Mouse (Mus musculus) embryo, embryonic 11.5 days (tissue): ENCODE results near the gene Rassf3.

ENCODE experiments used
- DNase-seq: peaks from one replicate; pipeline ENCODE4 v3.0.0-alpha.2; 2012; ENCODE audit warnings: low read depth, low spot score

Rassf3 gene

DNA sequence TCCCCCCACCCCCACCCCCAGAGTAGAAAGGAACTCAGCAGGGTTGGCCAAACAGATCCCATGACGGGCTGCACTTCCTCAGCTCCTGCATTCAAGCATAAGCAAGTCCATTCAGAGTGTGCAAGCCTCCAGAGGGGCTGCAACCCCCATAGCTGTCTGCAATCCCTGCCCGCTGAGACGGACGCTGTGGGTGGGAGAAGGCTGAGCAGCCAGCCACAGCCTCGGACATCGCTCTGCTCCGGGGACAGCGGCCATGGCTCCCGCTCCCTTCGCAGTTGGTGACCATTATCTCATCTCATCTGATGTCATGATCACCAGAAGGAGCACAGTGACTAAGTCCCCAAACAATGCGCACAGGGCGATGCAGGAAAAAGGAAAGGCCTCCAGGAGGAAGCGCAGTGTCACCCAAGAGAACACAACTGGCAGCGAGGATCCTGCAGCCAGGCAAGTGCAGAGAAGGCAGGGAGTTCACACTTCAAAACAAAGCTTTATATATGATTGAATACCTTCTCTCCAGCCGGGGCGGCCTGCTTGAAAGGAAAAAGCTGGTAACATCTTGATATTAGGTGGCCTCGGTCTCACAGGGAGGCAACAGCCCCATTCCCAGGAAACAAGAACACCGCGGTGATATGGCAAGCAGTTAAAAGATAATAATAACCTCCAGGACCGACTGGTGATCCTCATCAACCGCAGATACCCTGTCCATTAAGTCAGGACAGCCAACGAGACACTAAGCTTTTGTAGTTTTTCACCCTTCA, 14.6 kb downstream of the Rassf3 start:
- DNase-seq: no peak

DNA sequence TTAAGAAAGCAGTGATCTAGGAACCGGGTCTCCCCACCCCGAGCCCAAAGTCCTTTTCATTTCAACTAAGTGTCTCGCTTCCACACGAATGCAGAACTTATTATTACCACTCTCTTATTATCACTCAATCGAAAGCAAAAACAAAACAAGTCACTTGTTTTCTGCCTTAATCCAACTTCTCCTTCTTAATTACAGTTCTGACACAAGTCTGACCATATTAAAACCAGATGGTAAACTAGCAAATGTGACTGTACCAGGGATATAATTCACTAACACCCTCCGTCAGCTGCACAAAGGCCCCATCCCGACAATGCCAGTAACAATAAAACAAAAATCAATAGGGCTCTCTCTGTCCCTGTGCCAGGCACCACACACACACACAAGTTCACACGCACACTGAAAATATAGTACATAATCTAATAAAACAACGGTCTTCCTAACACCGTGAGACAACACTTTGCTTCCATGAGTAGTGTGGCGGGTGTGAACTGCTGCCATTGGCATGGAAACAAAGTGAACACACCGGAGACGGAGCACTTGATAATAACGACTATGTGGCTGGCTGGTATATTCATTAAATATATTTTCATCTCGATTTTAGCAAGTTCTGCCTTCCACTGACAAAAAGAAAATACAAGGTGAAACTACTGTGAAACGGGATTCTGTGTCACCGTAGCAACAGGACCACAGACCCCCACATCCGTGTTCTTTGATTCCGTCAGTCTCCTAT, 16.9 kb downstream of the Rassf3 start:
- no peak for DNase-seq

DNA sequence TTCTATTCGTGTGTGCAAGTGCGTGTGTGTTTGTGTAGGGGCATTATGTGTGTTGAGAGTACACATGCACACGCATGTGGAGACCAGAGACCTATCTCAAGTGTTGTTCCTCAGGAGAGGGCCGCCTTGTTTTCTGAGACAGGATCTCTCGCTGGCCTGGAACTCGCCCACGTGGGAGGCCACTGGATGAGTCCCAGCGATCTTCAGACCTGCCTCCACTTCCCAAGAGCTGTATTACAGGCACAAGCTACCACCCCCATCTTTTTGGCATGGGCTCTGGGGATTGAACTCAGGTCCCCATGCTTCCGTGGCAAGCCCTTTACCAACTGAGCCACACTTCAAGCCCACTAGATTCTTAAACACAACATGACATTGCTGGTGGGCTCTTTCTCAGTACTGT, 17.7 kb downstream of the Rassf3 start:
- DNase-seq: no peak

- DNase-seq: no peak
Observed at GRCm38 (mm10) chr10:121457381-121457780, 18.8 kb downstream of the Rassf3 start.

DNA sequence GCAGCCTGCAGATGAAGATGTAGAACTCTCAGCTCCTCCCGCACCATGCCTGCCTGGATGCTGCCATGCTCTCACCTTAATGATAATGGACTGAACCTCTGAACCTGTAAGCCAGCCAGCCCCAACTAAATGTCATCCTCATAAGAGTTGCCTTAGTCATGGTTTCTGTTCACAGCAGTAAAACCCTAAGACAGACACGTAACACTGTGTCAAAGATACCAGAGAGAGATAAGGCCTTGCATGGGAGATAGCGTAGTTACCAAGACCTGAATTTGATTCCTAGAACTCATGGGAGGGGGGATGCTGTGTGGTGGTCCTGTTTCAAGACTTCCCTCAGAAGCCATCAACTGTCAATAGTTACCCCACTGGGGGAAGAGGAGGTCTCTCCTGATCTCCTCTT, 20.6 kb downstream of the Rassf3 start:
- no peak for DNase-seq

DNA sequence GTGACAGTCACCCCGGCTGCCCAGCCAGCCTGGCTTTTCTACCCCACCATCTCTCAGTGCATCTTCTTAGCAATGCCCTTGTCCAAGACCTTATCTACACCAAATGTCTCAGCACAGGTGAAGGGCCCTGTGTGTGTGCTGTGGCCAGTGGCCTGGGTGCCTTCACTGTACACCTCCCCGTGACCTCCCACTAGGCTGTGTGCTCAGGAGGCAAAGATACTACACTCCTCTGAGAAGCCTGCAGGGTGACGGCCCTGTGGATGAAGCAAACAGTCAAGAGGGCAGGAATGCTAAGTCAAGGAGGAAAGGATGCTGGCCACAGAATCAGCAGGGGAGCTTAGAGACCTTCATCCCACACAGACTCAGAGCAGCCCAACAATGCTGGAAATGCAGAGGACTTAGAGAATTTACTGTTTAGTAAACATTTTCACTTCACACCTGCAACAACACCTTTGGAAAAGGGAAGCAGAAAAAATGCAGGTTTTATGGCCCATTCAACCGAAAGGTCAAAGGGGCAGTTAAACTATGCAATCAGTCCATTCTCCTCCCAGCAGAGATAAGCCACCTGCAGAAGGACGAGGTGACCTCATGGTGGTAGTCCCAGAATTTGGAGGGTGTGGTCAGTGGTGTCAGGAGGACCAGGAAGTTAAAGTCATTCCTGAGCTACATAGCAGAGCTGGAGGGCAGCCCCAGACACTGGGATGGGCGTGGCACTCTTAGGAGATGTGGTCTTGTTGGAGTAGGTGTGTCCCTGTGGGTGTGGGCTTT, 21.3 kb downstream of the Rassf3 start:
- no peak for DNase-seq

GRCm38 (mm10) chr10:121454033-121454432, 22.1 kb downstream of the Rassf3 start:
- no peak for DNase-seq

GRCm38 (mm10) chr10:121445808-121446207, 30.3 kb downstream of the Rassf3 start:
- no peak for DNase-seq

DNA sequence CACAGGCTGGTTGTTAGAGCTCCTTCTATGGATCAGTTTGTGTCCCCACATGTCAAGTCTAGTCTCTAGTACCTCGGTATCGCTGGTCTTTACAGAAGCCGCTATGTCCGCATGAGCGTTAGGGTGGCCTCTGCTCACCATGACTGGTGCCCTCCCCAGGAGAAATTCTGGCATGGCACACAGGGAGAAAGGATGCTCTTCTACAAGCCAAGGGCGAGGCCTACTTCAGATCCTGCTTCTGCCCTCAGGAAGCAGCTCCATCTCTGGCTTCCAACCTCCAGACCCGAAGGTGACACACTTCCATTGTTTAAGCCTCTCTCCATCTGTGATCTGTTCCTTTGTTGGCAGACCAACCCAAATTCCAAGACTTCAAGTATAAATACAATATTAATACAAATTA, 31.9 kb downstream of the Rassf3 start:
- no peak for DNase-seq

DNA sequence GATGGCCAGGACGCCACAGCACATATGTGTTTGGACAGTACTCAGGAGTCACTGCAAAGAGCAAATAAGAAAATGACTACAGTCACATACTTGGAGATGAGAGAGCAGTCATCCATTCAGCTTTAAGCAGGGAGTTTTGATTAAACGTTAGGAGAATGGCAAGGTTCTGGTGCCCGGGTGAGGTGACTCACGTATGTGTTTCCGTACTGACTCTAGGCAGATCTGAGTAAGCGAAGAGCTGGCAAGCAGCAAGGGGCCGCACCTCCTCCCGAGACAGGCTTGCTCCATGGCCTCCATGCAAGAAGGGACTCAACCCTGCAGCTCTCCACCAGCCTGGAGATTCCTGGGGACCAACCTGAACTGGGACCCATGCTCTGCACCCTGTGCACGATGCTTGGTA, 32.4 kb downstream of the Rassf3 start:
- no peak for DNase-seq

DNA sequence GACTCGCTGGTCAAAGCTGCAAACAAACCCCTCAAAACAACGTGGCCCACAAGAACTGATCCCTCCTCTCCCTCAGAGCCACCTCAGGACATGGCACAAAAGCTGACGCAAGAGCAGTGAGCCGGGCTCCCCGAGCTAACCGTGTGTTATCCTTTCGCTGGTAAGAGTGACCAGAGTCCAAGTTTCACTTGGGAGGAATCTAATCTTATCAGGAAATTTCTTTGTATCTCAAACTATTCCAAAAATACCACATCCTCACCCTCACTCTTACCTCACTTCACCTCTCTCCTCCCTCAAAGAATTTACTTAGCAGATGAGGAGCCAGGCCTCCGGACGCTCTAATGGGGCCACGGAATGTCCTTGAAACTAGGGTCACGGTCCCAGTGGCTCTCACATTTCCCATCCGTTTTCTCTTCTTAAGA, 36.8 kb downstream of the Rassf3 start:
- DNase-seq: no peak

DNA sequence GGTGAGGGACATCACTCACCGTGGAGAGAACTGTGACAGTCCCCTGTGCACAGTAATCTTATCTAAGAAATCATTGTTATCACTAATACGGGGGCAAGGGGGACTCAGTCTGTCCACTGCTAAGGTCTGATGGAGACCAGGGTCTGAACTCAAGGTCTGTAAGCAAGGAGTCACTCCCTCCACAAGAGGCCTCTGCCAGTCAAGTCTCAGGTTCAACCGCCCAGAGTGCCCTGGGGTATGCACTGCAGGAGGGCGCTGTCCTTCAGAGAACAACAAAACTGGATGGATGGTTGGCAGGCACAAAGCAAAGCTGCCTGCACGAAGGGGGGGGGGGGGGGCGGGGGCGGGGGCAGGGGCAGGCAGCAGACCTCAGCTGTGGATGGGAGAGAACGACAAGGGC, 38.0 kb downstream of the Rassf3 start:
- DNase-seq: no peak

- DNase-seq: no peak
Observed at GRCm38 (mm10) chr10:121436693-121437092, 39.5 kb downstream of the Rassf3 start.

DNA sequence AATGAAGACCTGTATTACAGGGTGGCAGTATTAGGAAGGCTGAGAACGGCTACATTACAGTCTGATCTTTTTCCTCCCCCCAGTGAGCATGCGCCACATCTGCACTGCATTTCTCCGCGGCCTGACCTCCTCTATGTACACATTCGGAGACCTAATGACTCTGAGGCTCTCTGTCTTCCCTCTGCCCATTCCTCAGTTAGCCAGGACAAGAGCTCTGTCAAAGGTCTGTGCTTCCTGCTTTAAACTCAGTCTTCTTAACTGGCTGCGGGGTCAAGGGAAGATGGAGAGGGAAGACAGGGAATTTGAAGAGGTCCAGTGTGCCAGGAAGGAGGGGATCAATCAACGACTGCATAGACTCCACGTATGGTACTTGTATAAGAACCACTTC, 39.9 kb downstream of the Rassf3 start:
- no peak for DNase-seq

- no peak for DNase-seq
Observed at GRCm38 (mm10) chr10:121435546-121436257, 40.4 kb downstream of the Rassf3 start.

DNA sequence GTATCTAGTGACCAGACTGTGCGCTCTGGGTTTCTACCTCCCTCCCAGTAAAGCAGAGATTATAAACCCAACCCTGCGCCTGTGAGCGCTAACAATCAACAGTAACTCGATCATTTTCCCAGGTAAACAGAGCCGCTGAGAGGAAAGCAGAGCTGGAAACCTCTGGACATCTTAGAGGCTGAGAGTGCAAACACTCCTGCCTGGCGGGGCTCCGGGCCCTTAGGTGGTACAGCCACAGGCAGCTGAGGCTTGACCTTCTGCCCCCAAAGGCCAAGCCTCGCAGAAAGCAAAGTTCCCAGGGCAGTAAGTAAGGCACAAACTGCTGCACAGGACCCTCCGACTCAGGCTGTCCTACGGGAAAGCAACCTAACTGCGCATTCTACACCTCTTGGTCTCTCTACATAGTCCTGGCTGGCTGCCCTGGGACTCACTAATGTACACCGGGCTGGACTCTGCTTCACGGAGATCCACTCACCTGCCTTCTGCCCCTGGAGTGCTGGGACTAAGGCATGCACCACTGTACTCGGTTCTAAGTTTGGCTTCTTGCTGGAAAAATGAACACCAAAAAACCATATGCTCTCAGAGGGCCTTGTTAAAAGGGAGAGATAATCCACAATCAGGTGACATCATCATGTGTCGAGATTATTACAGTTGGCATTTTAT, 41.6 kb downstream of the Rassf3 start:
- no peak for DNase-seq

GRCm38 (mm10) chr10:121432635-121433280, 43.4 kb downstream of the Rassf3 start:
- no peak for DNase-seq

DNA sequence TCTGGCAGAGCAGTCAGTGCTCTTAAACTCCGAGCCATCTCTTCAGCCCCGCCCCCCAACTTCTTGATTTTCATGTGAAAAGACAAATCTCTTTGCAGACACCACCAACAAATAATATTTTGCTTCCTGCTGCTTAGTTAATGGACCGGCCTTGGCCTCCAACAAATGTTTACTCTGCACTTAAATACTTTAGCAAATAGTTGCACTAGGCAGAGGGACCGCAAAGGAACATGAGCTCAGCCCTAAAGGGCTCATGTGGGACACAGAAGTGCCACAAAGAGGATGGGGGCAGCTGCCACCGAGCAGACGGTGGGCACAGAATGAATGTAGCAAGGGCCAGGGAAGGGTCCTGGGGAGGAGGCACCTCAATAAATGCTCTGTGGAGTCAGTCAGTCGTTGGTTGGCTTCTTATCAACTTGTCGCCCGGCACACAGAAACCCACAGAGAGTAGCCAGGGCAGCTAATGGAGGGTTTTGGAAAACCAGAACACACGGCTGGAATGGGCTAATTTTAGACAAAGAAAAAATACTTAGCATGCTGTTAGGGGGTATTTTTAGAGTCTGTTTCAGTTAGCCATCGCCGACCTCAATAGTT, 44.0 kb downstream of the Rassf3 start:
- no peak for DNase-seq

DNA sequence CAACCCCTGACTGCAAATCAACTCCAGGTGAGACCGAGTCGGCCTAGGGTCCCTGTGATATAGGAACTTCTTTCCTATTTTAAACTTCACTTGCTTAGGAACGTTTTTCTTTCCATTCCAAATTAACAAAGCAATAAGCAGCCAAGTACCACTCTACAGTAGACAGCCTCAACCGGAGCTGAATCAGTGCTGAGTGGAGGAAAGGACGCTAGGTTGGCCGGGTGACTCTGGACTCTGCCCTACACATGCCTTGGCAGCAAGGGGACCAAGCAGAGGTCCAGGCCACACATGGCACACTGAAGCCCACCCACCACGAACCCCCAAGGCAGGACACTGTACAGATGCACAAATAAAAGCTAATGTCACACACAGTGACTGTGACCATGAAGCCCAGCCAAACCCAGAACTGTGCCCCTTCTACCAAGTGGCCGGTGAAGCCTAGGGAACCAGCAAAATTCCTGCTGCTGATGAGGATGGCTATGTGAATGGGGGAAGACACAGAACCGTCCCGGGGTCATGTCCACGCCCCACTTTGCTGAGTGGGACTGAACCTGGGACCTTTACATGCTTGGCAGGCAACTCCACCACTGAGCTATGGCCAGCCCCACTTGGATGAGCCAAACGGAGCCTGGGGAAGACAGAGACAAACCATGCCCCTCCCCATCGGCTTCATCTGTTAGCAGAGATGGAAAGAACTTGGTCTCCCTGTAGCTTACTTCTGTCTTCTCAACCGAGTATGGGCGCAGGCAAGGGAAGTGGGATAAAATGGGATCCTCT, 45.2 kb downstream of the Rassf3 start:
- DNase-seq: no peak
